Mouse (Mus musculus): ENCODE data around the gene Foxo3. TPM values are rescaled to one million over a fixed set of nuclear protein-coding genes. Genes with fewer than 3 reads are reported as not detected.

Gene Foxo3
- polyA plus RNA-seq, 1 experiment from 2014 or later, result 5.8 TPM

DNA sequence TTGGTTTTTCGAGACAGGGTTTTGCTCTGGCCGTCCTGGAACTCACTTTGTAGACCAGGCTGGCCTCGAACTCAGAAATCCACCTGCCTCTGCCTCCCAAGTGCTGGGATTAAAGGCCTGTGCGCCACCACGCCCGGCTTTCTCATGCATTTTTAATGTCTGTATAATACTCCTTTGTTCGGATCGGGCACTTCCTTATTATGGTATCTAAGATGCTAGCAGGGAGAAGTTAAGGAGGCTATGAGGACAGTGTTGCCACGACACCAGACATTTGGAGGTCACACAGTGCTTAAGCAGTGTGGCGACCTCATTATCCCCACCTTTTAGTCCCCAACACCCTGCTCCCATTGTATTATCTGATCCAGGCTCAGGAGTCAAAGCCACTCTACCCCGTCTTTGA is 97.8 kb downstream of the Foxo3 start:
- ATAC-seq (ENCODE audit: insufficient number of reproducible peaks, low FRiP score), result no peak
- no peaks in the 10 kb centered on the region for H3K9me3 ChIP-seq (replicated peaks)
- no peak overlapping the region for H3K27ac ChIP-seq (ENCODE audit: poor library complexity, severe bottlenecking)
- H3K4me3 ChIP-seq, result no peak overlapping the region
- 90% methylated on average over 11 of the region's 11 CpGs for WGBS
- no peaks in the 10 kb centered on the region for H3K27me3 ChIP-seq (replicated peaks)
- peaks cover 6% of the 10 kb centered on the region for H3K4me1 ChIP-seq (replicated peaks)
- no peak overlapping the region for H3K9ac ChIP-seq
- no peak overlapping the region for H3K4me2 ChIP-seq
- peaks cover 19% of the 10 kb centered on the region for H3K36me3 ChIP-seq

DNA sequence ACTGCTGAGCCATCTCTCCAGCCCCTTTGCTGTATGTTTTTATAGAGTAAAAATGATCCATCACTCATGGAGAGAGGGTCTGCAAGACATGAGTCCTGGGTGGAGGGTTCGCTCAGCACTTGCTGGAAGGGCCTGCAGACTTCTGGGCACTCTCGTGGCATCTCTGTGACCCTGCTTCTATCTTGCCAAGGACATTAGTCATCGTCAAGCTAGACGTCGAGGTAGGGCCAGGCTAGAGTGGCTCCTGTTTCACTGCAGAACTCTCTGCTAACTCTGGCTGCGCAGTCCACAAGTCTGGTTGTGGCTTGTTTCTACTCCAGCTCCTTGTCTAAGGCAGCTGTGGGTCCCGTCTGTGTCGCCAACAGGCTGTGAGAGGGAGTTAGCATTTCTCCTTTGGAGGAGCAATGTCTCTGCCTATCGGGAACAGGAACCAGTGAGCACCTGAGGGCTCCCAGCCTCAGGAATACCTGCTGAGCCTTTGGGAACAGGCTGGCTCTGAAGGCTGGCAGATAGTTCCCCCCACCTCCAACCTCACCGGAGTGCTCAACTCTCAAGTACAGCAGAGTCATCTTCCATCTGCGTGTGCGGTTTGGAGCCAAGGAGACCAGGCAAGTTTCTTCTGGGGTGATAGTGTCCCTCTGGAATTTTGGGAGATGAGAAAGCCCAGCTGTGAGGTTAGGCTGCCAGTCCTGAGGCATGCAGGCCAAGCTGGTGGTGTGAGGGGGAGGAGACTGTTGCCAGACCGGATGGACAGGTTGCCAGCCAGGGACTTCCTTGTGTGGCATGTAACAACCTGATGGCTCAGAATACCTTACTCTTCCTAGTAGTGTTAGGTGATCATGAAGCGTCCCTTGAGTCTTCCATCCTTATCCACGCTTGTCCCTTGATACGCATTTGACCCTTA is 98.5 kb downstream of the Foxo3 start:
- no peak overlapping the region for H3K27ac ChIP-seq (ENCODE audit: poor library complexity, severe bottlenecking)
- ATAC-seq (ENCODE audit: insufficient number of reproducible peaks, low FRiP score), result no peak
- H3K4me2 ChIP-seq, result no peak overlapping the region
- peaks cover 6% of the 10 kb centered on the region for H3K4me1 ChIP-seq (replicated peaks)
- H3K4me3 ChIP-seq, result no peak overlapping the region
- peaks cover 12% of the 10 kb centered on the region for H3K36me3 ChIP-seq
- no peaks in the 10 kb centered on the region for H3K27me3 ChIP-seq (replicated peaks)
- no peak overlapping the region for H3K9ac ChIP-seq
- H3K9me3 ChIP-seq (replicated peaks), result no peaks in the 10 kb centered on the region
- 76% methylated on average over 16 of the region's 16 CpGs for WGBS

DNA sequence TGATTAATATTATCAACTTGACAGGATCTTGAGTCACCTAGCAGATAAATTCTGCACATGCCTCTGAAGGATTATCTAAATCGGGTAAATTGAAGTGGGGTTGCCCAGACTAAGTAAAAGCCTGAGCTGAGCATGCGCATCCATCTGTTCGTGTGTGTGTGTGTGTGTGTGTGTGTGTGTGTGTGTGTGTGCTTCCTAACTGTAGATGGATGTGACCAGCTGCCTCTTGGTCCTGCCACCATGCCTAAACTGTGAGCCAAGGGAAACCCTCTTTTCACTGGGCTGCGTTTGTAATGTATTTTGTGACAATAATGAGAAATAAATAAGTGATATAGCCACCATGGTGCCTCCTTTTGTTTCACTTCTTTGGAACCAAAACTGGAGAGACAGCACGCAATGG is 102.3 kb downstream of the Foxo3 start:
- WGBS, result 74% methylated on average over 5 of the region's 5 CpGs
- H3K27me3 ChIP-seq (replicated peaks), result no peaks in the 10 kb centered on the region
- no peaks in the 10 kb centered on the region for H3K9me3 ChIP-seq (replicated peaks)
- H3K36me3 ChIP-seq, result 0 out of 2 replicates have a peak, but pooled peaks cover 3% of the 10 kb centered on the region
- H3K4me1 ChIP-seq (replicated peaks), result peaks cover 8% of the 10 kb centered on the region; the same call in 1 of the 2 replicates
- no peak overlapping the region for H3K27ac ChIP-seq (ENCODE audit: poor library complexity, severe bottlenecking)
- no peak overlapping the region for H3K9ac ChIP-seq
- no peak overlapping the region for H3K4me2 ChIP-seq
- no peak overlapping the region for H3K4me3 ChIP-seq
- ATAC-seq (ENCODE audit: insufficient number of reproducible peaks, low FRiP score), result no peak

DNA sequence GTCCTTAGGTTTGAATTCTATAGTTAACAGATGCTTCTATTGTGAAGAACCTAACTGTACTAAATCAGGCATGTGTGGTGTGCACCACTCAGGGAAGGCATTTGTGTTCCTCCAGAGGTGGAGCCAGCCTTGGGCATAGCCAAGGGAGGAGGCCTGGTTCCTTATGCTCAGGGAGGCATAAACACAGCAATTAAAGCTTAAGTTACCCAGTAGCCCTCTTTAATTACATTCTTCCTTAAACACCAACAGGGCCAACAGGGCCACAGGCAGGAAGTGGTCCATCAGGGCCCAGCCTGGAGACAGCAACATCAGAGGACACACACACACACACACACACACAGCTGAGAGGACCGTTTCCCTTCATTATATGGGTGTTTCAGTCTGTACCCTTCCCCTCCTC is 102.7 kb downstream of the Foxo3 start:
- no peak overlapping the region for H3K27ac ChIP-seq (ENCODE audit: poor library complexity, severe bottlenecking)
- ATAC-seq (ENCODE audit: insufficient number of reproducible peaks, low FRiP score), result no peak
- H3K27me3 ChIP-seq (replicated peaks), result no peaks in the 10 kb centered on the region
- H3K4me3 ChIP-seq, result no peak overlapping the region
- H3K36me3 ChIP-seq, result 0 out of 2 replicates have a peak, but pooled peaks cover 3% of the 10 kb centered on the region
- peaks cover 8% of the 10 kb centered on the region; the same call in 1 of the 2 replicates for H3K4me1 ChIP-seq (replicated peaks)
- H3K4me2 ChIP-seq, result no peak overlapping the region
- H3K9me3 ChIP-seq (replicated peaks), result no peaks in the 10 kb centered on the region
- no peak overlapping the region for H3K9ac ChIP-seq
- 24% methylated on average over 1 of the region's 1 CpGs for WGBS

DNA sequence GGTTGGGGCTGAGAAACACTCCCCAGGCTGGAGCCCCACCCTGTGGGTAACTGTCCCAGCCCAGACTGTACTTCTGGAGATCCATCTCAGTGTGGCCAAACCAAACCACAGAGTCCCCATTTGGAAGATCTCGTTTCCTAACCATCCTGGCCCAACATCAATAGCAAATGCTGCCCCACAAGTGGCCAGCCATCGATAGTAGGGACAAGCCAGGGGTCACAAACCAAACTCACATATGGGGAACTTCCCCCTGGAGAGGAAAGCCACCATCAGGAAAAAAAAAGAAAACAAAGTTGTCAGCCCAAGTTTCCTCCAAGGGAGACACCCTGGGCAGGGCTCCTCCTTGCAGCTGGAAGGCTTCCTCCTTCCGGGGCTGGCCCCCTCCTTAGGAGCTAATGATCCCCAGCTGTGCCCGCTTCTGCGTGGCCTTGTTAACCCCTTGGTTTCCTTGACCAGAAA is 105.6 kb downstream of the Foxo3 start:
- 16% methylated on average over 5 of the region's 5 CpGs for WGBS
- no peaks in the 10 kb centered on the region for H3K9me3 ChIP-seq (replicated peaks)
- no peaks in the 10 kb centered on the region for H3K36me3 ChIP-seq
- no peak for ATAC-seq (ENCODE audit: insufficient number of reproducible peaks, low FRiP score)
- no peak overlapping the region for H3K4me3 ChIP-seq
- H3K4me2 ChIP-seq, result no peak overlapping the region
- H3K4me1 ChIP-seq (replicated peaks), result peaks cover 8% of the 10 kb centered on the region; the same call in 1 of the 2 replicates
- H3K9ac ChIP-seq, result no peak overlapping the region
- H3K27ac ChIP-seq (ENCODE audit: poor library complexity, severe bottlenecking), result no peak overlapping the region
- H3K27me3 ChIP-seq (replicated peaks), result no peaks in the 10 kb centered on the region

GRCm38 (mm10) chr10:42170201-42170600 is 106.4 kb downstream of the Foxo3 start:
- Histone ChIP-seq H3K27me3 (replicated peaks) (no peaks in the 10 kb centered on the region), H3K36me3 (no peaks in the 10 kb centered on the region), H3K4me1 (replicated peaks) (peaks cover 8% of the 10 kb centered on the region; the same call in 1 of the 2 replicates), H3K9ac (no peak overlapping the region), H3K9me3 (replicated peaks) (no peaks in the 10 kb centered on the region), H3K4me3 (no peak overlapping the region), H3K27ac (ENCODE audit: poor library complexity, severe bottlenecking) (no peak overlapping the region), H3K4me2 (no peak overlapping the region)
- WGBS, result 65% methylated on average over 5 of the region's 5 CpGs
- ATAC-seq (ENCODE audit: insufficient number of reproducible peaks, low FRiP score), result 0 out of 2 replicates have a peak, but pooled peaks have one; percentile 33

- Histone ChIP-seq H3K9ac (no peak overlapping the region), H3K27ac (ENCODE audit: poor library complexity, severe bottlenecking) (no peak overlapping the region), H3K27me3 (replicated peaks) (no peaks in the 10 kb centered on the region), H3K4me2 (no peak overlapping the region), H3K9me3 (replicated peaks) (peaks cover 20% of the 10 kb centered on the region), H3K36me3 (no peaks in the 10 kb centered on the region), H3K4me3 (no peak overlapping the region), H3K4me1 (replicated peaks) (peaks cover 12% of the 10 kb centered on the region)
- ATAC-seq (ENCODE audit: insufficient number of reproducible peaks, low FRiP score), result no peak
- 84% methylated on average over 2 of the region's 2 CpGs for WGBS
Observed at GRCm38 (mm10) chr10:42154727-42155126, 121.8 kb downstream of the Foxo3 start.

DNA sequence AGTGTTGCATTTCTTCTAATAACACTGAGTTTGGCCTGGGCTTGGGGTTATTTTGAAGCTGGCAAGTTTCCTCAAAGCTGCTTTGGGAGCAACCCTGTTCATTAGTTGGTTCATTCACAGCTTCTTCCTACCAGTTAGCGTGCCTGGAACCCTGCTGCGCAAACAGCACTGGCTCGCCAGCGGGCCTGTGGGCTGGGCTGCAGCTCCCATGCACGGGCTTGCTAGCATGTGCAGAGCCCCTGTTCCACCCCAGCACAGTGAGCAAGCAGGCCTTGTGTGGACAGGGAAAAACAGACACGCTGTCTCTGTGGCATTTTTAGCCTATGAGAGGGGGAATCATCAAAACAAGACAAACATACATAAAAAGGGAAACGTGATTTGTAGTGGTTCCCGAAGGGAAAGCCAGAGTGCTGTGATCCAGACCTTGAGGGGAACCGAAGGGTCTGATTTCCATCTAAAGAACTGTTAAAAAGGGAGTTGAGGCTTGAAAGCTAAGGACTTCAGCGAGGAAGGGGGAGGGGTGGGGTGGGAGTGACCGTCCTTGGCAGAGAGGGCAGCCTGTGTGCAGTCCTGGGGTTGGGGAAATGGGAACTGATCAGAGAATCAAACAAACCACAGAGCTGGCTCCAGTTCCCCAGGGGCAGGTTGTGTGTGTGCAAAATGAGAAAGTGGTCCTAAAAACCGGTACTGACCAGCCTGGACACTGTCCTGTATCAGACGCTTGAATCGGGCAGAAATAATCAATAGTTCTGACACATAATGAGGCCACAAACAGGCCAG is 123.9 kb downstream of the Foxo3 start:
- peaks cover 12% of the 10 kb centered on the region for H3K4me1 ChIP-seq (replicated peaks)
- no peak overlapping the region for H3K9ac ChIP-seq
- 34% methylated on average over 14 of the region's 14 CpGs for WGBS
- H3K9me3 ChIP-seq (replicated peaks), result peaks cover 13% of the 10 kb centered on the region
- no peaks in the 10 kb centered on the region for H3K36me3 ChIP-seq
- no peak for ATAC-seq (ENCODE audit: insufficient number of reproducible peaks, low FRiP score)
- no peak overlapping the region for H3K27ac ChIP-seq (ENCODE audit: poor library complexity, severe bottlenecking)
- H3K4me3 ChIP-seq, result no peak overlapping the region
- no peaks in the 10 kb centered on the region for H3K27me3 ChIP-seq (replicated peaks)
- H3K4me2 ChIP-seq, result no peak overlapping the region

DNA sequence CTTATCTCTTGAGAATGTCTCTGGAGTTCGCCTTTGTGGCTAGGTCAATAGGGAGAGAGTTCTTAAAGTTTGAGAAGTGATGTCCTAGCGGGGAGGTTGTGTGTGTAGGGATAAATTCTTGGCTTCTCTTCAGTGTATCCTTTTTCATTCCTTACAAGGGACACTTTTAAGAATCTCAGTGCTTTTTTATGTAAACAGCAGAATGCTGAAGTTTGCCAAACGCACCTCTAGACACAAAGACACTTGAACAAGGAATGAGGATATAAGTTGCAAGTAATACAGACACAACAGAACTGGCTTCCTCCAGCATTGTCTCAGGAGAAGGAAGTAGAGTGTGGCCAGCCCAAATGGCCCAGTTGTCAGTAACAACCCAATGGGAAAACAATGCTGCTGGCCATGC is 126.8 kb downstream of the Foxo3 start:
- peaks cover 12% of the 10 kb centered on the region for H3K4me1 ChIP-seq (replicated peaks)
- no peak overlapping the region for H3K9ac ChIP-seq
- H3K9me3 ChIP-seq (replicated peaks), result peaks cover 4% of the 10 kb centered on the region; the same call in 1 of the 2 replicates
- no peak overlapping the region for H3K4me2 ChIP-seq
- 79% methylated on average over 3 of the region's 3 CpGs for WGBS
- no peak overlapping the region for H3K27ac ChIP-seq (ENCODE audit: poor library complexity, severe bottlenecking)
- ATAC-seq (ENCODE audit: insufficient number of reproducible peaks, low FRiP score), result no peak
- no peaks in the 10 kb centered on the region; the same call in 1 of the 2 replicates for H3K27me3 ChIP-seq (replicated peaks)
- H3K36me3 ChIP-seq, result no peaks in the 10 kb centered on the region
- H3K4me3 ChIP-seq, result no peak overlapping the region

GRCm38 (mm10) chr10:42148326-42148725 is 128.2 kb downstream of the Foxo3 start:
- Histone ChIP-seq H3K4me2 (no peak overlapping the region), H3K27me3 (replicated peaks) (no peaks in the 10 kb centered on the region; the same call in 1 of the 2 replicates), H3K4me1 (replicated peaks) (peaks cover 12% of the 10 kb centered on the region), H3K9ac (no peak overlapping the region), H3K36me3 (no peaks in the 10 kb centered on the region), H3K9me3 (replicated peaks) (peaks cover 4% of the 10 kb centered on the region; the same call in 1 of the 2 replicates), H3K4me3 (no peak overlapping the region), H3K27ac (ENCODE audit: poor library complexity, severe bottlenecking) (no peak overlapping the region)
- WGBS, result 74% methylated on average over 3 of the region's 3 CpGs
- ATAC-seq (ENCODE audit: insufficient number of reproducible peaks, low FRiP score), result no peak

- Histone ChIP-seq H3K4me1 (replicated peaks) (no peaks in the 10 kb centered on the region; the same call in 1 of the 2 replicates), H3K9ac (no peak overlapping the region), H3K9me3 (replicated peaks) (peaks cover 4% of the 10 kb centered on the region; the same call in 1 of the 2 replicates), H3K4me3 (no peak overlapping the region), H3K36me3 (no peaks in the 10 kb centered on the region), H3K27ac (ENCODE audit: poor library complexity, severe bottlenecking) (no peak overlapping the region), H3K4me2 (no peak overlapping the region), H3K27me3 (replicated peaks) (no peaks in the 10 kb centered on the region; the same call in 1 of the 2 replicates)
- no peak for ATAC-seq (ENCODE audit: insufficient number of reproducible peaks, low FRiP score)
- 67% methylated on average over 5 of the region's 5 CpGs for WGBS
Observed at GRCm38 (mm10) chr10:42145221-42145620, 131.3 kb downstream of the Foxo3 start.

Data from heart, embryonic 12.5 days (tissue).